Mouse (Mus musculus) small intestine, adult 2 months (tissue): Measurements from ENCODE around the gene Rapgef4.

ENCODE experiments used
- CTCF ChIP-seq: fragments of 200-500 bp; IDR thresholded peaks from 2 replicates; pipeline ENCODE4 v1.5.1; 2012; ENCODE audit warnings: low read depth, mild to moderate bottlenecking, control low read depth, inconsistent platforms, low read length, moderate library complexity, mixed read lengths; ENCODE audit not compliant: insufficient replicate concordance, insufficient read length; ENCODE audit errors: extremely low read depth
- POLR2A ChIP-seq: fragments of 200-500 bp; IDR thresholded peaks from 2 replicates; pipeline ENCODE4 v1.6.1; 2012; ENCODE audit warnings: low read depth, mild to moderate bottlenecking, control low read depth, inconsistent platforms, low read length, moderate library complexity

DNA sequence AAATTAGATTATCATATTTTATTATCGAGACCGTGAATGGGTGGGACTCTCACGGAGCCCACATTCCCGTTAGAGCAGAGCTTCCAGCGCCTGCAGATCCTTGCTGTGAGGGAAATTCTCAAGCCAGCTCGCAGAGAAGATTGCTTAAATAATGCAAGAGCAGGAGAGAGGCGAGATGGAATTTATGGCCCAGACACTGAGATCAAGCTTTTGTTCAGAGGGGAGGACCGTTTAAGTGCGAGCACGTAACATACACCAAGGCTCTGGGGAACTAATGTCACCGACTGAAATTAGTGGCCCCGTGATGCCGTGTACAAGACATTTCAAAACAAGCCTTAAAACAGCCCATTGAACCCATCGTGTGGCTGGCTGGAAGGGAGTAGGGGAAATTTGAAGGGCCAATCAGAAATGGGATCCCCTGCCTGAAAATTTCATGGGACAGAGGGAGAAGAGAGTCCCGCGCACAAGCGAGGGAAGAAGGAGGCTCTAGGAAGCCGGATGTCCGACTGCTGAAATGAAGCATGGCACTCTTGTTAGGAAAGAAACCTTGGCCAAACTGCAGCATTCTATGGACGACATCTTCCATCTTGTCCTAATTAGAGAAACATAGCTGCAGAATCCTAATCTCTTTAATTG is 112.5 kb downstream of the Rapgef4 start:
- TF ChIP-seq CTCF, result no peak
- TF ChIP-seq POLR2A, result no peak
